Mouse (Mus musculus): ENCODE results near the gene Dclk1. TPM values are rescaled to one million over a fixed set of nuclear protein-coding genes. Genes with fewer than 3 reads are reported as not detected.

Gene Dclk1
- polyA plus RNA-seq, 1 experiment: 70.4 TPM

GRCm38 (mm10) chr3:55440342-55440741, 198.2 kb downstream of the Dclk1 start:
- no peaks in the 10 kb centered on the region for H3K79me2 ChIP-seq (ENCODE audit: control insufficient read depth, insufficient read depth)
- no peak overlapping the region for H3ac ChIP-seq (ENCODE audit: control insufficient read depth, insufficient read length)
- H3K4me2 ChIP-seq (ENCODE audit: low read depth): no peak overlapping the region
- no peaks in the 10 kb centered on the region for H3K27me3 ChIP-seq (ENCODE audit: control insufficient read depth, insufficient read depth, insufficient read length)
- H3K4me3 ChIP-seq: no peak overlapping the region
- H3K36me3 ChIP-seq (ENCODE audit: control insufficient read depth, insufficient read depth): peaks cover 3% of the 10 kb centered on the region
- no peak for TF ChIP-seq E2F4 (IDR thresholded peaks at IDR 0.05; ENCODE audit: insufficient read depth)
- no peak for TF ChIP-seq TCF12 (IDR thresholded peaks at IDR 0.05; ENCODE audit: insufficient read depth, poor library complexity, severe bottlenecking)
- TF ChIP-seq MYOG (IDR thresholded peaks at IDR 0.05; ENCODE audit: control insufficient read depth in 1 of 3, insufficient read depth in 1 of 3, insufficient read length in 2 of 3, low read depth in 2 of 3): no peak
- no peak for TF ChIP-seq CEBPB (IDR thresholded peaks at IDR 0.05; ENCODE audit: insufficient read depth, poor library complexity, severe bottlenecking)
- TF ChIP-seq POLR2A (IDR thresholded peaks at IDR 0.05; ENCODE audit: insufficient read length, low read depth): no peak
- no peak for TF ChIP-seq SRF (IDR thresholded peaks at IDR 0.05; ENCODE audit: control insufficient read depth, insufficient read length, low read depth)
- TF ChIP-seq USF1 (IDR thresholded peaks at IDR 0.05; ENCODE audit: low read depth): no peak
- no peak for TF ChIP-seq POLR2AphosphoS2 (IDR thresholded peaks at IDR 0.05; ENCODE audit: insufficient read length, low read depth)
- no peak for TF ChIP-seq TCF3 (IDR thresholded peaks at IDR 0.05; ENCODE audit: insufficient read length, low read depth)

- no peak overlapping the region for H3K4me3 ChIP-seq
- H3ac ChIP-seq (ENCODE audit: control insufficient read depth, insufficient read length): no peak overlapping the region
- H3K27me3 ChIP-seq (ENCODE audit: control insufficient read depth, insufficient read depth, insufficient read length): no peaks in the 10 kb centered on the region
- H3K4me2 ChIP-seq (ENCODE audit: low read depth): no peak overlapping the region
- no peak for TF ChIP-seq E2F4 (IDR thresholded peaks at IDR 0.05; ENCODE audit: insufficient read depth)
- no peak for TF ChIP-seq TCF12 (IDR thresholded peaks at IDR 0.05; ENCODE audit: insufficient read depth, poor library complexity, severe bottlenecking)
- no peak for TF ChIP-seq SRF (IDR thresholded peaks at IDR 0.05; ENCODE audit: control insufficient read depth, insufficient read length, low read depth)
- no peak for TF ChIP-seq POLR2AphosphoS2 (IDR thresholded peaks at IDR 0.05; ENCODE audit: insufficient read length, low read depth)
- no peak for TF ChIP-seq MYOG (IDR thresholded peaks at IDR 0.05; ENCODE audit: control insufficient read depth in 1 of 3, insufficient read depth in 1 of 3, insufficient read length in 2 of 3, low read depth in 2 of 3)
- TF ChIP-seq USF1 (IDR thresholded peaks at IDR 0.05; ENCODE audit: low read depth): no peak
- TF ChIP-seq POLR2A (IDR thresholded peaks at IDR 0.05; ENCODE audit: insufficient read length, low read depth): no peak
- TF ChIP-seq REST (IDR thresholded peaks at IDR 0.05; ENCODE audit: insufficient read depth, insufficient read length): no peak
- no peak for TF ChIP-seq CEBPB (IDR thresholded peaks at IDR 0.05; ENCODE audit: insufficient read depth, poor library complexity, severe bottlenecking)
- TF ChIP-seq MYOD1 (IDR thresholded peaks at IDR 0.05; ENCODE audit: control insufficient read depth in 1 of 3, insufficient read length in 2 of 3, low read depth in 2 of 3): no peak
- no peak for TF ChIP-seq MAX (IDR thresholded peaks at IDR 0.05; ENCODE audit: low read depth)
- TF ChIP-seq TCF3 (IDR thresholded peaks at IDR 0.05; ENCODE audit: insufficient read length, low read depth): no peak
- H3K36me3 ChIP-seq (ENCODE audit: control insufficient read depth, insufficient read depth): peaks cover 3% of the 10 kb centered on the region
- H3K79me2 ChIP-seq (ENCODE audit: control insufficient read depth, insufficient read depth): no peaks in the 10 kb centered on the region
Observed at GRCm38 (mm10) chr3:55442012-55442645, 200.0 kb downstream of the Dclk1 start.

- no peaks in the 10 kb centered on the region for H3K27me3 ChIP-seq (ENCODE audit: control insufficient read depth, insufficient read depth, insufficient read length)
- H3K36me3 ChIP-seq (ENCODE audit: control insufficient read depth, insufficient read depth): peaks cover 3% of the 10 kb centered on the region
- no peak for TF ChIP-seq POLR2AphosphoS2 (IDR thresholded peaks at IDR 0.05; ENCODE audit: insufficient read length, low read depth)
- H3K4me3 ChIP-seq: no peak overlapping the region
- no peak overlapping the region for H3K4me2 ChIP-seq (ENCODE audit: low read depth)
- H3K79me2 ChIP-seq (ENCODE audit: control insufficient read depth, insufficient read depth): no peaks in the 10 kb centered on the region
- H3ac ChIP-seq (ENCODE audit: control insufficient read depth, insufficient read length): no peak overlapping the region
Observed at GRCm38 (mm10) chr3:55443271-55443670, 201.1 kb downstream of the Dclk1 start.

GRCm38 (mm10) chr3:55443725-55444124, 201.6 kb downstream of the Dclk1 start:
- peaks cover 3% of the 10 kb centered on the region for H3K36me3 ChIP-seq (ENCODE audit: control insufficient read depth, insufficient read depth)
- H3K27me3 ChIP-seq (ENCODE audit: control insufficient read depth, insufficient read depth, insufficient read length): no peaks in the 10 kb centered on the region
- no peak overlapping the region for H3K4me3 ChIP-seq
- H3ac ChIP-seq (ENCODE audit: control insufficient read depth, insufficient read length): no peak overlapping the region
- no peaks in the 10 kb centered on the region for H3K79me2 ChIP-seq (ENCODE audit: control insufficient read depth, insufficient read depth)
- H3K4me2 ChIP-seq (ENCODE audit: low read depth): no peak overlapping the region
- TF ChIP-seq MAX (IDR thresholded peaks at IDR 0.05; ENCODE audit: low read depth) (no peak), TCF3 (IDR thresholded peaks at IDR 0.05; ENCODE audit: insufficient read length, low read depth) (no peak), POLR2A (IDR thresholded peaks at IDR 0.05; ENCODE audit: insufficient read length, low read depth) (no peak), POLR2AphosphoS2 (IDR thresholded peaks at IDR 0.05; ENCODE audit: insufficient read length, low read depth) (no peak), E2F4 (IDR thresholded peaks at IDR 0.05; ENCODE audit: insufficient read depth) (no peak), USF1 (IDR thresholded peaks at IDR 0.05; ENCODE audit: low read depth) (no peak), MYOD1 (IDR thresholded peaks at IDR 0.05; ENCODE audit: control insufficient read depth in 1 of 3, insufficient read length in 2 of 3, low read depth in 2 of 3) (no peak), SRF (IDR thresholded peaks at IDR 0.05; ENCODE audit: control insufficient read depth, insufficient read length, low read depth) (no peak)

- TF ChIP-seq MYOG (IDR thresholded peaks at IDR 0.05; ENCODE audit: control insufficient read depth in 1 of 3, insufficient read depth in 1 of 3, insufficient read length in 2 of 3, low read depth in 2 of 3): peak in 1 of 3 experiments; percentile 66
- peak in 2 of 3 experiments; percentile 31 to 72 for TF ChIP-seq MYOD1 (IDR thresholded peaks at IDR 0.05; ENCODE audit: control insufficient read depth in 1 of 3, insufficient read length in 2 of 3, low read depth in 2 of 3)
- no peak for TF ChIP-seq TCF3 (IDR thresholded peaks at IDR 0.05; ENCODE audit: insufficient read length, low read depth)
- no peaks in the 10 kb centered on the region for H3K79me2 ChIP-seq (ENCODE audit: control insufficient read depth, insufficient read depth)
Observed at GRCm38 (mm10) chr3:55446681-55447080, 204.5 kb downstream of the Dclk1 start.

More at GRCm38 (mm10) chr3:55446681-55447080, 204.5 kb downstream of the Dclk1 start:
- Histone ChIP-seq H3K4me3 (no peak overlapping the region), H3K36me3 (ENCODE audit: control insufficient read depth, insufficient read depth) (peaks cover 3% of the 10 kb centered on the region), H3ac (ENCODE audit: control insufficient read depth, insufficient read length) (no peak overlapping the region), H3K4me2 (ENCODE audit: low read depth) (no peak overlapping the region), H3K27me3 (ENCODE audit: control insufficient read depth, insufficient read depth, insufficient read length) (no peaks in the 10 kb centered on the region)

Measured in myocyte (in vitro differentiated cells).